Mouse (Mus musculus): ENCODE measurements around the gene Tnfrsf25.

Tnfrsf25 gene

GRCm38 (mm10) chr4:152120311-152121182, 4.8 kb downstream of the Tnfrsf25 start:
- DNase-seq (ENCODE audit: low read depth, low spot score): no peak

DNA sequence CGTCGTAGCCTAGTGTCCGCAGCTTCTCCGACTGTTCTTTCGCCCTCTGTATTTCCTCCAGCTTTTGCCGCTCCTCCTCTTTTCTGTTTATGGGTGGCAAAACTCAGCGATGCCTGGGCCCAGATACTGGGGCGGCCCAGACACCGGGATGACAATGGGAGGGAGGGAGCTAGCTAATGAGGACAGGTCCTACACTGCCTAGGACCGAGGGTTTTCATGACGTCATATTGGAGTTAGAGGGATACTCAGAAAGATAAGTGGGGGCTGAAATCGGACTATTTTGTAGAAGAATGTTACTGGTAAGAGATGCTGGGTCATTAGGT, 5.4 kb downstream of the Tnfrsf25 start:
- no peak for DNase-seq (ENCODE audit: low read depth, low spot score)

- DNase-seq (ENCODE audit: low read depth, low spot score): no peak
These were observed 8.7 kb downstream of the Tnfrsf25 start for GRCm38 (mm10) chr4:152124361-152124961.

GRCm38 (mm10) chr4:152125161-152126025, 9.7 kb downstream of the Tnfrsf25 start:
- no peak for DNase-seq (ENCODE audit: low read depth, low spot score)

GRCm38 (mm10) chr4:152126026-152126920, 10.5 kb downstream of the Tnfrsf25 start:
- DNase-seq (ENCODE audit: low read depth, low spot score): no peak

DNA sequence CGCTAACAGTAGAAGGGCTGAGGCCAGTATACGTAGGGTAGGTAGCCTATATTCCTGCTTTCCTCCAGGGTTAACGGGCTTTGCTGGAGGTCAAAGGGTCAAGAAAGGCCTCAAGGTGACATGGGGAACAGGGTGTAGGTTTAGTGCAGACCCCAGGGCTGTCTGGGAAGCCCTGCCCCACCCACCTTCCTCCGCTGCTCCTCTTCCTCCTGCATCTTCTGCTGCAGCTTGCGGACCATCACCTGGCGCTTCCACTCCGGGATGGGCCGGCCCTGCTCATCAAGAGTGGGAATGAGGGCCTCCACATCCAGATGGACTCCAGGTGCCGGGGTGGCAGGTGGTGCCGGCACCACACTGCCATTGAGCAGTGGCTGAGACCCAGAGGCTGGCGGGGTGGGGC, 12.2 kb downstream of the Tnfrsf25 start:
- no peak for DNase-seq (ENCODE audit: low read depth, low spot score)

GRCm38 (mm10) chr4:152128784-152129183, 13.1 kb downstream of the Tnfrsf25 start:
- no peak for DNase-seq (ENCODE audit: low read depth, low spot score)

- no peak for DNase-seq (ENCODE audit: low read depth, low spot score)
These were observed 13.7 kb downstream of the Tnfrsf25 start for GRCm38 (mm10) chr4:152129395-152129930.

GRCm38 (mm10) chr4:152130771-152131653, 15.3 kb downstream of the Tnfrsf25 start:
- no peak for DNase-seq (ENCODE audit: low read depth, low spot score)

- no peak for DNase-seq (ENCODE audit: low read depth, low spot score)
These were observed 16.4 kb downstream of the Tnfrsf25 start for GRCm38 (mm10) chr4:152131809-152132771.

- DNase-seq (ENCODE audit: low read depth, low spot score): no peak
These were observed 17.0 kb downstream of the Tnfrsf25 start for GRCm38 (mm10) chr4:152132772-152133169.

DNA sequence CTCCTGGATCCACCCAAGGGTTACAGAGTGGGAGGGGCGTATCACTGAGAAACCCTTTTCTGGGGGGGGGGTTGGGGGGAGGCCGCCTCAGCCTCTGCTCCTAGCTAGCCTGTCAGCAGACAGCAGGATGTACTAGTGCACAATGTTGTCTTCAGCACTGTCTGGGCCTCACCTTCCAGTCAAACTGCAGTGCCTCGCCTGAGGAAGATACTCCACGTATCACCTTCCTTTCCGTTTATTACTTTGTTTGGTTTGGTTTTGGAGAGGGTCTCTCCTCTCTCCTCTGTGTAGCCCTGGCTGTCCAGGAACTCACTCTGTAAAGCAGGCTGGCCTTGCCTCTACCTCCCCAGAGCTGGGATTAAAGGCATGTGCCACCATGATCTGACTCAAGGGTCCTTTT, 17.5 kb downstream of the Tnfrsf25 start:
- no peak for DNase-seq (ENCODE audit: low read depth, low spot score)

GRCm38 (mm10) chr4:152134507-152134906, 18.8 kb downstream of the Tnfrsf25 start:
- DNase-seq (ENCODE audit: low read depth, low spot score): no peak

- DNase-seq (ENCODE audit: low read depth, low spot score): no peak
These were observed 19.6 kb downstream of the Tnfrsf25 start for GRCm38 (mm10) chr4:152135363-152135762.

GRCm38 (mm10) chr4:152136112-152136875, 20.6 kb downstream of the Tnfrsf25 start:
- DNase-seq (ENCODE audit: low read depth, low spot score): no peak

GRCm38 (mm10) chr4:152136876-152137250, 21.1 kb downstream of the Tnfrsf25 start:
- DNase-seq (ENCODE audit: low read depth, low spot score): no peak

DNA sequence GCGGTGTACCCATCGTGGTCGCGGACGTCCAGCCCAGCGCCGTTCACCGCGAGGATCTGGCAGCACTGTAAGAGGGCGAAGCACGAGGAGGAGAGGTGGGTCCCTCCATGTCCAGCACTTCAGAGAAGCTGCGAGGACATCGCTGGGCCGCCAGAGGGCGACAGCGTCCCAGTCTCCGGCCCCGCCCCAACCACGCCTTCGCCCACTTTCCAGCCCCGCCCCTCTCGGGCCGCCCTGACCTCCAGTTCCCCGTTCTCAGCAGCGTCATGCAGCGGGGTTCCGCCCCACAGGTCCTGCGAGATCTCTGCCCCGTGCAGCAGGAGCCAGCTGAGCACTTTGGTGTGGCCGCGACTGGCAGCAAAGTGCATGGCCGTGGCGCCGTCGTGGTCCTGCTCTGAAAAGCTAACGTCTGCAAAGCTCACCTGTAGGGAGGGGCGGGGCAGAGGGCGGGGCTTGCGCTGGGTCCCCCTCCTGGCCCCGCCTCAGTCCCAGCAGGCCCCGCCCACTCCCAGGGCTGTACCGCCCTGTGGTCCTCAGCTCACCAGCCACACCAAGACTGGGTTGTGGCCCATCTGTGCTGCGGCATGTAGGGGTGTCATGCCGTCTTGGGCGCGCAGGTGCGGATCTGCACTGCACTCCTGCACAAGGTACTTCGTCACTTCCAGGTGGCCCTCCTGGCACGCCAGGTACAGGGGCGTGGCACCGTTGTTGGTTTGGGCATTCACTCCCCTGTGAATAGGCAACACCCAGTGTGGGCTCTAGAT, 22.9 kb downstream of the Tnfrsf25 start:
- no peak for DNase-seq (ENCODE audit: low read depth, low spot score)

All from WW6 (cell line).